Mouse (Mus musculus): Measurements from ENCODE around the gene Gpc4. TPM values are rescaled to one million over a fixed set of nuclear protein-coding genes. Genes with fewer than 3 reads are reported as not detected.

Gene Gpc4
- polyA plus RNA-seq, 2 experiments = 81.8 to 88.5 TPM

DNA sequence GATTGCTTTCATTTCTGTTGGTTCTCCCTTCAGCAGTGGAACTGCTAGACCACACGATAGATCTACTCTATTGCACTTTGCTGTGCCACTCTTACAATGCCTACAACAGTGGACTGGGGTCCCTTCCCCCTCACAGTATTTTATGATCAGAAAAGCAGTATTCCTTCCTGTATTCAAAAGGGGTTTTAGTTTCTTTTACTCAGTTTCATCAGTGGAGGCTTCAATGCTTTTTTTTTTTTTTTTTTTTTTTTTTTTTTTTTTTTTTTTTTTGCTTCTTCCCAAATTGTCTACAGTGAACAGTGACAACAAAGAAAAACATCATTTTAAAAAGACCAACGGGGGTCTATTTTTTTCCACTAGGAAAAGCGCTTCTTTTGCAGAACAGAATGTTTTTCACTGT, 81.5 kb downstream of the Gpc4 start:
- ATAC-seq (ENCODE audit: low FRiP score, low read depth) = no peak
- H3K27me3 ChIP-seq (ENCODE audit: control insufficient read depth, insufficient read depth, low read length) = no peaks in the 10 kb centered on the region
- WGBS = 80% methylated on average over 3 of the region's 3 CpGs
- H3K4me2 ChIP-seq (replicated peaks; ENCODE audit: low read depth, low read length, severe bottlenecking) = no peak overlapping the region
- no peaks in the 10 kb centered on the region for H3K36me3 ChIP-seq (ENCODE audit: control insufficient read depth, insufficient read depth, low read length)
- no peak overlapping the region for H3K27ac ChIP-seq (replicated peaks; ENCODE audit: low read depth, low read length)
- no peaks in the 10 kb centered on the region for H3K4me1 ChIP-seq (ENCODE audit: control insufficient read depth, insufficient read depth, low read length)
- no peak for DNase-seq (ENCODE audit: low spot score)
- H3K4me3 ChIP-seq (replicated peaks; ENCODE audit: low read length) = no peak overlapping the region
- no peak for TF ChIP-seq POLR2A (IDR thresholded peaks at IDR 0.05; ENCODE audit: borderline replicate concordance, extremely low read depth, insufficient read depth, insufficient read length)
- no peak overlapping the region for H3K9ac ChIP-seq (ENCODE audit: low read depth, low read length, severe bottlenecking)
- no peaks in the 10 kb centered on the region for H3K9me3 ChIP-seq (ENCODE audit: control insufficient read depth, low read length)

GRCm38 (mm10) chrX:52072410-52072809, 92.6 kb downstream of the Gpc4 start:
- DNase-seq (ENCODE audit: low spot score) = no peak
- H3K36me3 ChIP-seq (ENCODE audit: control insufficient read depth, insufficient read depth, low read length) = no peaks in the 10 kb centered on the region
- no peaks in the 10 kb centered on the region for H3K4me1 ChIP-seq (ENCODE audit: control insufficient read depth, insufficient read depth, low read length)
- no peaks in the 10 kb centered on the region for H3K9me3 ChIP-seq (ENCODE audit: control insufficient read depth, low read length)
- H3K4me2 ChIP-seq (replicated peaks; ENCODE audit: low read depth, low read length, severe bottlenecking) = no peak overlapping the region
- H3K27ac ChIP-seq (replicated peaks; ENCODE audit: low read depth, low read length) = no peak overlapping the region
- no peaks in the 10 kb centered on the region for H3K27me3 ChIP-seq (ENCODE audit: control insufficient read depth, insufficient read depth, low read length)
- ATAC-seq (ENCODE audit: low FRiP score, low read depth) = no peak
- H3K9ac ChIP-seq (ENCODE audit: low read depth, low read length, severe bottlenecking) = no peak overlapping the region
- H3K4me3 ChIP-seq (replicated peaks; ENCODE audit: low read length) = no peak overlapping the region
- no peak for TF ChIP-seq POLR2A (IDR thresholded peaks at IDR 0.05; ENCODE audit: borderline replicate concordance, extremely low read depth, insufficient read depth, insufficient read length)
- WGBS = 87% methylated on average over 2 of the region's 2 CpGs

DNA sequence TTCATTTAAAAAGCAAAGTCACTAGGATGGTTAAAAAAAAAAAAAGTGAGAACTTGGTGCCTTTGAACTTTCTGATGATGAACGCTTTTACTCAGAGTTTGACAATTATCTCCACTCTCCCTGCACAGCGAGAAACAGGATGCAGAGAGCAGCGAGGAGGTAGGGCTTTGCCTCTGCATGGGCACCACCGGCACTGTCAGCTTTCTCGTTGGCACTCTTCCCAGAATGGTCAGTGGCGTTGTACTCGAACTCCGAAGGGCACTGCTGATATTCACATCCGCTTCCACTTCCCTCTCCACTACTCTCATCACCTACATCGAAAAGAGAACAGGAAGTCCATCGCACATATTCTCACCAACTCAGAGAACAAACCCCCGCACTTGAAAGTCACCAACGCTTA, 111.6 kb downstream of the Gpc4 start:
- Histone ChIP-seq H3K4me1 (ENCODE audit: control insufficient read depth, insufficient read depth, low read length) (no peaks in the 10 kb centered on the region; the same call in 1 of the 2 replicates), H3K9me3 (ENCODE audit: control insufficient read depth, low read length) (no peaks in the 10 kb centered on the region), H3K36me3 (ENCODE audit: control insufficient read depth, insufficient read depth, low read length) (0 out of 2 replicates have a peak, but pooled peaks cover 12% of the 10 kb centered on the region), H3K4me2 (replicated peaks; ENCODE audit: low read depth, low read length, severe bottlenecking) (no peak overlapping the region), H3K27ac (replicated peaks; ENCODE audit: low read depth, low read length) (no peak overlapping the region), H3K27me3 (ENCODE audit: control insufficient read depth, insufficient read depth, low read length) (no peaks in the 10 kb centered on the region), H3K9ac (ENCODE audit: low read depth, low read length, severe bottlenecking) (no peak overlapping the region), H3K4me3 (replicated peaks; ENCODE audit: low read length) (no peak overlapping the region)
- ATAC-seq (ENCODE audit: low FRiP score, low read depth) (no peak), DNase-seq (ENCODE audit: low spot score) (no peak)
- 76% methylated on average over 13 of the region's 13 CpGs for WGBS
- TF ChIP-seq POLR2A (IDR thresholded peaks at IDR 0.05; ENCODE audit: borderline replicate concordance, extremely low read depth, insufficient read depth, insufficient read length) = no peak

DNA sequence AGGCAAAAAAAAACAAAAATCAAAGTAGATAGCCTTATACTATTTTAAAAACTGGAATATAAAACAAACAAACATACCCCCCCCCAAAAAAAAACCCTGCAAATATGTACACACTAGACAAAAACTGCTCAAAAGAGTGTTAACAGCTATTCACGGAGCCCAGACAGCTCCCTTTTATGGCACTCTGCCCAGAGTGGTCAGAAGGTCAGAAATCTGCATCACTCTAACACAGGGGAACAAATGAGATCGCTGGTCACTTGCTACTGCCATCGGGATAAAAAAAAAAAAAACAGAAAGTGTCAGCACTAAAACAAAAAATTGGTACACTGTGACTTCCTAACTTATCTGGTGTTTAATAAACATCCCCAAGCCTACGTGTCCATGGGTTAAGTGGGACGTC, 113.0 kb downstream of the Gpc4 start:
- Histone ChIP-seq H3K9ac (ENCODE audit: low read depth, low read length, severe bottlenecking) (no peak overlapping the region), H3K9me3 (ENCODE audit: control insufficient read depth, low read length) (no peaks in the 10 kb centered on the region), H3K27ac (replicated peaks; ENCODE audit: low read depth, low read length) (peak overlapping the region; percentile 59; the same call in 1 of the 2 replicates), H3K4me1 (ENCODE audit: control insufficient read depth, insufficient read depth, low read length) (no peaks in the 10 kb centered on the region; the same call in 1 of the 2 replicates), H3K36me3 (ENCODE audit: control insufficient read depth, insufficient read depth, low read length) (0 out of 2 replicates have a peak, but pooled peaks cover 12% of the 10 kb centered on the region), H3K27me3 (ENCODE audit: control insufficient read depth, insufficient read depth, low read length) (no peaks in the 10 kb centered on the region), H3K4me2 (replicated peaks; ENCODE audit: low read depth, low read length, severe bottlenecking) (no peak overlapping the region), H3K4me3 (replicated peaks; ENCODE audit: low read length) (no peak overlapping the region)
- DNase-seq (ENCODE audit: low spot score) = no peak
- WGBS = 61% methylated on average over 5 of the region's 5 CpGs
- no peak for ATAC-seq (ENCODE audit: low FRiP score, low read depth)
- TF ChIP-seq POLR2A (IDR thresholded peaks at IDR 0.05; ENCODE audit: borderline replicate concordance, extremely low read depth, insufficient read depth, insufficient read length) = no peak

DNA sequence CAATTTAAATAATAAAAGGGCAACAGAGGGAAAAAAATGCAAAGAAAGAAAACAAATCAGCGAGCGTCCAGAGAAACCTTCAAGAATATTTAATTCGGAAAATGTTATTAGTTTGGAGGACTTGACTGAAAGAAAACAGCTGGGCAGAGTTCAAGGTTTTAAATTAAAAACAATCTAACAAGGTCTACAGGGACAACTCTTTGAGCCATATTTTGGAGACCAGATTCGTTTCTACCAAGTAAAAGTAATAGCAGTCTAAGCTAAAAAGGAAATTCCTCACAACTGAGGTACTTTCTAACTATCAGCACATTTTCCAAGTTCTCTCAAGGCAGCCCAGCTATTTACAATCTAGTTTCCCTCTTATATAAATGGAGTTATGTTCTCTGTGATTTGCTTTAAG, 114.1 kb downstream of the Gpc4 start:
- Histone ChIP-seq H3K4me3 (replicated peaks; ENCODE audit: low read length) (no peak overlapping the region), H3K27me3 (ENCODE audit: control insufficient read depth, insufficient read depth, low read length) (no peaks in the 10 kb centered on the region), H3K27ac (replicated peaks; ENCODE audit: low read depth, low read length) (no peak overlapping the region), H3K9me3 (ENCODE audit: control insufficient read depth, low read length) (no peaks in the 10 kb centered on the region), H3K4me2 (replicated peaks; ENCODE audit: low read depth, low read length, severe bottlenecking) (no peak overlapping the region), H3K36me3 (ENCODE audit: control insufficient read depth, insufficient read depth, low read length) (0 out of 2 replicates have a peak, but pooled peaks cover 6% of the 10 kb centered on the region), H3K4me1 (ENCODE audit: control insufficient read depth, insufficient read depth, low read length) (no peaks in the 10 kb centered on the region; the same call in 1 of the 2 replicates), H3K9ac (ENCODE audit: low read depth, low read length, severe bottlenecking) (no peak overlapping the region)
- 39% methylated on average over 4 of the region's 4 CpGs for WGBS
- TF ChIP-seq POLR2A (IDR thresholded peaks at IDR 0.05; ENCODE audit: borderline replicate concordance, extremely low read depth, insufficient read depth, insufficient read length) = no peak
- DNase-seq (ENCODE audit: low spot score) = peak; percentile 67
- peak; percentile 53; the same call in 1 of the 2 replicates for ATAC-seq (ENCODE audit: low FRiP score, low read depth)

- H3K9ac ChIP-seq (ENCODE audit: low read depth, low read length, severe bottlenecking) = no peak overlapping the region
- no peaks in the 10 kb centered on the region for H3K27me3 ChIP-seq (ENCODE audit: control insufficient read depth, insufficient read depth, low read length)
- H3K9me3 ChIP-seq (ENCODE audit: control insufficient read depth, low read length) = no peaks in the 10 kb centered on the region
- TF ChIP-seq POLR2A (IDR thresholded peaks at IDR 0.05; ENCODE audit: borderline replicate concordance, extremely low read depth, insufficient read depth, insufficient read length) = no peak
- H3K4me3 ChIP-seq (replicated peaks; ENCODE audit: low read length) = no peak overlapping the region
- no peak overlapping the region for H3K27ac ChIP-seq (replicated peaks; ENCODE audit: low read depth, low read length)
- DNase-seq (ENCODE audit: low spot score) (no peak), ATAC-seq (ENCODE audit: low FRiP score, low read depth) (no peak)
- no peaks in the 10 kb centered on the region for H3K4me1 ChIP-seq (ENCODE audit: control insufficient read depth, insufficient read depth, low read length)
- WGBS = 71% methylated on average over 1 of the region's 1 CpGs
- H3K36me3 ChIP-seq (ENCODE audit: control insufficient read depth, insufficient read depth, low read length) = no peaks in the 10 kb centered on the region
- H3K4me2 ChIP-seq (replicated peaks; ENCODE audit: low read depth, low read length, severe bottlenecking) = no peak overlapping the region
Observed at GRCm38 (mm10) chrX:52039875-52040274, 125.2 kb downstream of the Gpc4 start.

Data from limb, embryonic 14.5 days (tissue).